26 mouse cellular contexts compared by ENCODE assay signal in the genomic region with DNA sequence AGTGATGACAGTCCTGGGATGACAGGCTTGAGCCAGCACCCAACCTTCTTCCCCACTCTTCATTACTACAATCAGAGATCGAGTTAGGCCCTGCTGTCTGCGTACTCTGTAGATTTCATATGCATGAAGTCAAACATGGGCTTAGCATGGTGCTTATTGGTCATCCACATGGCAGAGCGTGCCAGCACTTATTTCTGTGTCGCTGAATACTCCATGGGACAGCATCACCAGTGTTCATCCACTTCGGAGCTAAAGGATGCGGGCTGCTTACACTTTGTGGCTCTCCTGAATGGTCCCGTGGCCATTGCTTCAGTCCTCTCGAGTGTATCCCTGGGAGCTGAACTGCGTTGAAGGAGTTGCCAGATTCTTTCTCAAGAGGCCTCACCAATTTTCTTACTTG. TPM values are rescaled to one million over a fixed set of nuclear protein-coding genes. Genes with fewer than 3 reads are reported as not detected.
DNase-seq lines count a peak whose midpoint lies in the region; ATAC-seq and TF ChIP-seq lines count a peak whose summit lies in the region.
"Had no signal": no experiment of that assay in that cellular context is flagged by ENCODE, and none has a peak within 500 bp of the region (broad histone marks: within the 10 kb centered on the region; RNA-seq: fewer than 3 reads in every experiment).

No protein-coding gene starts in this region.

- H3K4me3 ChIP-seq in midbrain, embryonic 11.5 days (ENCODE audit: low read depth, low read length) = no peak overlapping the region
- H3K4me3 ChIP-seq in midbrain, embryonic 14.5 days (replicated peaks; ENCODE audit: low read depth, low read length) = no peak overlapping the region
- no peak overlapping the region for H3K4me3 ChIP-seq in bone marrow, adult 2 months (replicated peaks; ENCODE audit: control insufficient read depth, low read depth, low read length)
- H3K4me3 ChIP-seq in macrophage (ENCODE audit: inconsistent target) = no peak overlapping the region
- no peak overlapping the region for H3K4me3 ChIP-seq in stomach, postnatal 0 days (ENCODE audit: low read depth, low read length)
- H3K4me3 ChIP-seq: embryonic facial prominence, embryonic 12.5 days; embryonic facial prominence, embryonic 15.5 days; gastrocnemius, adult 2 months; heart, embryonic 10.5 days; heart, embryonic 13.5 days had no signal

- no peak overlapping the region for H3K4me2 ChIP-seq in midbrain, embryonic 11.5 days
- no peak overlapping the region for H3K4me2 ChIP-seq in midbrain, embryonic 14.5 days (ENCODE audit: low read length)
- no peak overlapping the region for H3K4me2 ChIP-seq in stomach, postnatal 0 days (replicated peaks; ENCODE audit: low read depth)
- H3K4me2 ChIP-seq: embryonic facial prominence, embryonic 12.5 days; embryonic facial prominence, embryonic 15.5 days; heart, embryonic 13.5 days; hindbrain, embryonic 14.5 days had no signal

- TF ChIP-seq CTCF in bone marrow, adult 2 months (IDR thresholded peaks at IDR 0.05; ENCODE audit: control insufficient read depth, insufficient read depth, low read length) = no peak
- TF ChIP-seq CTCF in stomach, postnatal 0 days (IDR thresholded peaks at IDR 0.05; ENCODE audit: low read depth) = no peak

- H3K79me2 ChIP-seq in macrophage (ENCODE audit: inconsistent target) = peaks cover 59% of the 10 kb centered on the region

- no peak overlapping the region for H3K9ac ChIP-seq in midbrain, embryonic 11.5 days (ENCODE audit: low read length)
- H3K9ac ChIP-seq in midbrain, embryonic 14.5 days (replicated peaks; ENCODE audit: low read length) = no peak overlapping the region
- H3K9ac ChIP-seq in stomach, postnatal 0 days (ENCODE audit: low read length) = no peak overlapping the region
- H3K9ac ChIP-seq: embryonic facial prominence, embryonic 12.5 days; embryonic facial prominence, embryonic 15.5 days; forebrain, postnatal 0 days; heart, embryonic 13.5 days; hindbrain, embryonic 14.5 days had no signal

- ATAC-seq in midbrain, embryonic 11.5 days (ENCODE audit: low FRiP score) = no peak
- ATAC-seq in midbrain, embryonic 14.5 days (ENCODE audit: low FRiP score, low TSS enrichment) = no peak
- no peak for ATAC-seq in stomach, postnatal 0 days (ENCODE audit: low FRiP score, low TSS enrichment)
- ATAC-seq: forebrain, embryonic 14.5 days; forebrain, postnatal 0 days; hindbrain, postnatal 0 days; Patski had no signal

- no peak for TF ChIP-seq EP300 in stomach, postnatal 0 days (optimal IDR thresholded peaks at IDR 0.05)

- H3K4me1 ChIP-seq in midbrain, embryonic 11.5 days (ENCODE audit: control insufficient read depth, insufficient read depth, low read length) = peaks cover 4% of the 10 kb centered on the region; the same call in 1 of the 2 replicates
- peaks cover 11% of the 10 kb centered on the region; the same call in 1 of the 2 replicates for H3K4me1 ChIP-seq in midbrain, embryonic 14.5 days (ENCODE audit: control insufficient read depth, insufficient read depth, low read length)
- peaks cover 5% of the 10 kb centered on the region for H3K4me1 ChIP-seq in bone marrow, adult 2 months (ENCODE audit: control insufficient read depth, insufficient read depth, low read length)
- no peaks in the 10 kb centered on the region; the same call in 1 of the 2 replicates for H3K4me1 ChIP-seq in stomach, postnatal 0 days (replicated peaks; ENCODE audit: control insufficient read depth, insufficient read depth)

- no peaks in the 10 kb centered on the region for H3K9me3 ChIP-seq in midbrain, embryonic 11.5 days (ENCODE audit: control insufficient read depth, low read length)
- H3K9me3 ChIP-seq in midbrain, embryonic 14.5 days (ENCODE audit: control insufficient read depth, low read length) = no peaks in the 10 kb centered on the region
- no peaks in the 10 kb centered on the region for H3K9me3 ChIP-seq in stomach, postnatal 0 days (ENCODE audit: control insufficient read depth, low read length)
- H3K9me3 ChIP-seq: embryonic facial prominence, embryonic 12.5 days; embryonic facial prominence, embryonic 15.5 days; G1E; heart, embryonic 10.5 days; heart, embryonic 13.5 days had no signal

- H3K27me3 ChIP-seq in midbrain, embryonic 11.5 days (ENCODE audit: control insufficient read depth, insufficient read depth, low read length) = peaks cover 4% of the 10 kb centered on the region; the same call in 1 of the 2 replicates
- peaks cover 4% of the 10 kb centered on the region; the same call in 1 of the 2 replicates for H3K27me3 ChIP-seq in midbrain, embryonic 14.5 days (ENCODE audit: control insufficient read depth, insufficient read depth, low read length)
- H3K27me3 ChIP-seq in stomach, postnatal 0 days (ENCODE audit: control insufficient read depth, insufficient read depth, low read length) = no peaks in the 10 kb centered on the region
- H3K27me3 ChIP-seq: embryonic facial prominence, embryonic 12.5 days; embryonic facial prominence, embryonic 15.5 days; heart, embryonic 13.5 days; Patski had no signal

- no peak overlapping the region for H3K27ac ChIP-seq in midbrain, embryonic 11.5 days (ENCODE audit: low read depth, low read length)
- no peak overlapping the region for H3K27ac ChIP-seq in midbrain, embryonic 14.5 days (replicated peaks; ENCODE audit: low read depth, low read length)
- H3K27ac ChIP-seq in bone marrow, adult 2 months (ENCODE audit: control insufficient read depth, insufficient read depth, low read depth, low read length, poor library complexity) = peak overlapping the region; percentile 3; the same call in 1 of the 2 replicates
- H3K27ac ChIP-seq in macrophage = peak overlapping the region; percentile 66
- H3K27ac ChIP-seq in stomach, postnatal 0 days (replicated peaks) = no peak overlapping the region
- H3K27ac ChIP-seq: embryonic facial prominence, embryonic 12.5 days; embryonic facial prominence, embryonic 15.5 days; gastrocnemius, adult 2 months; heart, embryonic 10.5 days; heart, embryonic 13.5 days; hindbrain, embryonic 14.5 days; hindbrain, postnatal 0 days had no signal

- WGBS in midbrain, embryonic 11.5 days = 89% methylated on average over 9 of the region's 9 CpGs
- WGBS in midbrain, embryonic 14.5 days = 92% methylated on average over 9 of the region's 9 CpGs
- WGBS in bone marrow, adult 2 months = 78% methylated on average over 9 of the region's 9 CpGs
- 90% methylated on average over 9 of the region's 9 CpGs for WGBS in macrophage (ENCODE audit: missing documents)
- WGBS in stomach, postnatal 0 days = 93% methylated on average over 9 of the region's 9 CpGs

- peak; percentile 25 for DNase-seq in adrenal gland, postnatal 14 days
- no peak for DNase-seq in adrenal gland, adult 8-10 months
- DNase-seq in midbrain, embryonic 11.5 days (ENCODE audit: low spot score, missing footprints) = peak; percentile 14
- no peak for DNase-seq in midbrain, embryonic 14.5 days
- DNase-seq in cerebellum, postnatal 14 days = no peak
- DNase-seq in stomach, postnatal 0 days (ENCODE audit: low spot score) = no peak
- DNase-seq: adrenal gland, postnatal 25 days; cerebellum, adult 11-12 months; cerebellum, adult 8-10 months; cerebellum, postnatal 10 days; forebrain, postnatal 0 days; gastrocnemius, adult 2 months; gastrocnemius, postnatal 14 days; heart, postnatal 14 days; heart, postnatal 4 days had no signal

- no peaks in the 10 kb centered on the region; the same call in 1 of the 2 replicates for H3K36me3 ChIP-seq in midbrain, embryonic 11.5 days (ENCODE audit: control insufficient read depth, insufficient read depth, low read length)
- peaks cover 8% of the 10 kb centered on the region; the same call in 1 of the 2 replicates for H3K36me3 ChIP-seq in midbrain, embryonic 14.5 days (ENCODE audit: control insufficient read depth, insufficient read depth, low read length)
- H3K36me3 ChIP-seq in macrophage (ENCODE audit: inconsistent target) = peaks cover 18% of the 10 kb centered on the region; the same call in 1 of the 2 replicates
- peaks cover 5% of the 10 kb centered on the region; the same call in 1 of the 2 replicates for H3K36me3 ChIP-seq in stomach, postnatal 0 days (ENCODE audit: control insufficient read depth, insufficient read depth, low read length)

- TF ChIP-seq POLR2A in bone marrow, adult 2 months (IDR thresholded peaks at IDR 0.05; ENCODE audit: borderline replicate concordance, control insufficient read depth, low read depth, low read length) = no peak

RNA-seq across cellular contexts. Expression of a gene that starts 4.7 kb away (rescaled TPM):
- 65.5 and 66.1 TPM in 2 replicates for total RNA-seq in adrenal gland, postnatal 14 days (2021)
- total RNA-seq in adrenal gland, adult 8-10 months (2022) = 10 to 100 TPM; 28.4 to 44.0 (median 34.8) TPM
- 10.8 and 11.2 TPM in 2 replicates for polyA plus RNA-seq in midbrain, embryonic 11.5 days (2014; fragmentation: Nextera tagmentation; extraction: Ambion mirVana)
- polyA plus RNA-seq in midbrain, embryonic 14.5 days (2014; fragmentation: Nextera tagmentation; extraction: Ambion mirVana) = 6.6 and 10.8 TPM in 2 replicates
- 11.4 and 13.5 TPM in 2 replicates for polyA plus RNA-seq in bone marrow, adult 2 months (2011; ENCODE audit: insufficient read depth, insufficient read length, low replicate concordance, missing spikeins)
- total RNA-seq in macrophage (2018; cell fraction: chromatin; rRNA removed) = 10 to 100 TPM in 25 of 26 experiments, 1 to 10 TPM in 1; 8.7 to 88.5 (median 50.2) TPM
- 10 to 100 TPM; 31.4 to 49.8 (median 38.5) TPM for total RNA-seq in macrophage (2018; cell fraction: cytosol; rRNA removed)
- 10 to 100 TPM; 12.0 to 66.7 (median 41.0) TPM for total RNA-seq in macrophage (2018; cell fraction: nucleus; rRNA removed)
- 27.6 to 32.3 TPM (median 29.1 TPM) in 3 replicates for polyA plus RNA-seq in macrophage (2018)
- polyA plus RNA-seq in stomach, postnatal 0 days (2015; fragmentation: Nextera tagmentation; extraction: Ambion mirVana) = 15.6 and 18.5 TPM in 2 replicates

Comparison
In these comparisons a context has a peak if more than half of its experiments do, and no peak if none do; other contexts are left out.
1. DNase-seq: peak in adrenal gland, postnatal 14 days (single experiment) and midbrain, embryonic 11.5 days (single experiment); none in adrenal gland, adult 8-10 months (single experiment), midbrain, embryonic 14.5 days (single experiment), cerebellum, postnatal 14 days (0 of 2) and stomach, postnatal 0 days (single experiment).
2. H3K27ac ChIP-seq: peak in bone marrow, adult 2 months (single experiment) and macrophage (single experiment); none in midbrain, embryonic 11.5 days (single experiment), midbrain, embryonic 14.5 days (single experiment) and stomach, postnatal 0 days (single experiment).